Mouse (Mus musculus): ENCODE measurements around the gene Cfap20.
"Not testable (repeated sequence)": the region's sequence is repeated elsewhere in the genome, so short reads cannot be mapped to it uniquely, and the experiment has no call there.

Gene Cfap20

GRCm38 (mm10) chr8:95424682-95425081 lies 10.0 kb downstream of the Cfap20 start:
- no peak for DNase-seq (ENCODE audit: extremely low read depth, insufficient read length, low spot score)

GRCm38 (mm10) chr8:95422193-95422810 lies 12.4 kb downstream of the Cfap20 start:
- DNase-seq (ENCODE audit: extremely low read depth, insufficient read length, low spot score): no peak

DNA sequence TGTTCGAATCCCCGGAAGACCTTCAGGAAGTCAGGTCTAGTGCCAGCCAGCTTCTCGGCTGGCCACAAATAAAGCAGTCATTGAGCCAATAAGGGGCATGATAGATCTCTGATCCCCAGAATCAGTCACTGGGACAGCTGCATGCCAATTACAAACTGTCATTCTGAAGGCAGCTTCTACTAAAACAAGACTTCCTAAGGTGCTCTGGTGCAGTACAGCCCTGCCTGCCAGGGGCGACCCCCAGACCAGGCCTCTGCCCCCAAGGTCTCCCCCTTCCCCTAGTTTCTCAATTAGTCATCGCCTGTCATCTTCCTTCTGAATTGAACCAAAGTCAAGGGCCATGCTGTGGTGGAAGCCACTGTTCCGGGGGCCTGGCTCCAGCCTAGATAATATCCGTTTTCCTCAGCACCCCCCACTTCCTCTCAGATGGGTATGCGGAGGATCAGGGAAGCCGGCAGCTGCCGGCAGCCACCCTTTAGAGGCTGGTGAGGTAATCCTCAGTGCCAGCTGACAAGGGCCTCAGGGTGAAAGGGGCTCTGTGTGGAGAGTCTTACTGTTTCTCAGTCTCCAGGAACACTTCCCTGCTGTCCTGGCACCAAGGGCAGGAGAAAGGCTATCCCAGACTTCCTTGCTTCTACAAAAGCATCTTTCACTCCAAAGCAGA lies 23.2 kb downstream of the Cfap20 start:
- DNase-seq (ENCODE audit: extremely low read depth, insufficient read length, low spot score): peak; percentile 69

GRCm38 (mm10) chr8:95409518-95409917 lies 25.2 kb downstream of the Cfap20 start:
- no peak for DNase-seq (ENCODE audit: extremely low read depth, insufficient read length, low spot score)

GRCm38 (mm10) chr8:95401091-95401490 lies 33.6 kb downstream of the Cfap20 start:
- no peak for DNase-seq (ENCODE audit: extremely low read depth, insufficient read length, low spot score)

DNA sequence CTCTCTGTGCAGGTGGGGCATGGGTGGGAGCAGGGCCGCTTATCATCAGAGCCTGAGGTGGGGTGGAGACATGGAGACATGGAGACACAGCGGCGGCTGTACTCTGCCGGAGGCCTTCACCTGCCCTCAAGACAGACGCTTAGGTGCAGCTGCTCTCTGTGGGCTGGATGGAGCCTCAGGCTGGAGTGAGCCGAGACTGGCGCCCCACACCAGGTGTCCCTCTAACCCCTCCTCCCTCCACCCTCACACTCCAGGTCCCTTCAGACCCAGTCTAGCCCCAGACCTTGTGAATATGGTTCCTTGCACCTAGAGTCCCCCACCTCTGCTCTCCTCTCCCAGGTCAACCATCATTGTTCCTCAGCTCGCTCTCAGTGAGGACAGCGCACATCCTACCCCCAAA lies 35.5 kb downstream of the Cfap20 start:
- DNase-seq (ENCODE audit: extremely low read depth, insufficient read length, low spot score): no peak

DNA sequence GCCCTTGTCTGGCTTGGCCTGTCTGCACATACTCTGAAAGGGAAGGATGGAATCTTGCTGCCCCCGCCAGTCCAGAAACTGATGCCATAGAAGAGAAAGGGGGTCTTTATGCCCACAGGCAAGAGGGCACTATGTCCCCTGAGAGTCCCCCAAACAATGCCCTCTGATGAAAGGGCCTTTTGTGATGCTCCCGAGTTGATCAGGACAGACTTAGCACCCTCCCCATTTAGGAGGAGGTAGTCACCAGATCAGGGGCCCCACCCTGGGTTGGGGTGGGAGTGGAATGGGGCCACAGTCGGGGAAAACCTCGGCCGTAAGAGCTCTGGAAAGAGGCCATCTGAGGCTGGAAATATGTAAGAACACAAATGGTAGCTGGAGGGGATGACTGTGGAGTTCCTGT lies 37.5 kb downstream of the Cfap20 start:
- no peak for DNase-seq (ENCODE audit: extremely low read depth, insufficient read length, low spot score)

DNA sequence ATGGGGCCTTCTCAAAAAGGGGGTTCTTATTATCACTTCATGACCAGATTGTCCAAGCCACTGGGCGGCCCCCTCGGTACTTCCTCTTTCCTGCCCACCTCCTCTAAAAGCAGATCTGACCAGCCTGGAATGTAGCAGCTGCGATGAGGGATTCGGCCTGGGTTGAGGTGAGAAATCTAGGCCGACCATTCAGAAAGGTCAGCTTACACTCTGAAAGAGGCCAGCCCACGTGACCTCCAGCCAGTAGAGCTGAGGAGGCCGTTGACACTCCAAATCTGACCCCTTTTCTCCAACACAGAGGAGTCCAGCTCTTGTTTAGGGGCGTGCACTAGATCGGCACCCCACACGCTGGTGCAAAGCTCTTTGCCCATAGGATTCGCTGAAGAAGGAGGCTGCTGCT lies 37.9 kb downstream of the Cfap20 start:
- DNase-seq (ENCODE audit: extremely low read depth, insufficient read length, low spot score): no peak

DNA sequence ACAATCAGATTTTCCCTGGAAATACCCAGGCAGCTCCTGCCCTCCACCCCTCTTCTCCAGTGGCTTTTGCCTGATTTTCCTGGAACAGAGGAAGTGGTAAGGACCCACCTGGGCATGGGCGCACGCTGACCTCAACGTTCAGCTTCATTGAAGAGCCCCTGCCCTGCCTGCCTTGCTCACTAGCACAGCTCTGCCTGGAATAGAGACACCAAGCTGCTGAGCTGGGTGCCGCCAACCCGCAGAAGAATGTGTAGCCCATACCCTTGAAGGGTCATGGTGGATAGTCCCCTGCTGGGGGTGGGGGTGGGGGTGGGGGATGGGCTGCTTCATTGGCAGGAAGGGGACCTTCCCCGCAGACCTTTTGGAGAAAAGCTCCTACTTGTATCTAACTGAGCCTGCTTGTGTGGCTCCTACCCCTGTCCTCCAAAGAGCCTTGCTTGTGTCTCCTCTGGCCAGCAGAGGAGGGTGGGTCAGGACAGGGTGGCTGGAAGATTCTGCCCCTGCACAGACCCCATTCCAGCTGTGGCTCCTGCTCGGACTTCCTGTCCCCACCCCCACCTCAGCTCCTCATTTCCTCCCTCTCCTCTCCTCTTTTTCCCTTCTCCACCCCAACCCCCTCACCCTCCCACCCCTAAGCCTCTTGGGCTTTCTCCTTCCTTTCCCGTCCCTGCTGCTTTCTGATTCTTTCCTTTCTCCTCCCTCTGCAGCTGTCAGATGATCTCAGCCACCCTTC lies 39.3 kb downstream of the Cfap20 start:
- DNase-seq (ENCODE audit: extremely low read depth, insufficient read length, low spot score): no peak

- DNase-seq (ENCODE audit: extremely low read depth, insufficient read length, low spot score): no peak
Measured at GRCm38 (mm10) chr8:95392604-95393003, 42.1 kb downstream of the Cfap20 start.

DNA sequence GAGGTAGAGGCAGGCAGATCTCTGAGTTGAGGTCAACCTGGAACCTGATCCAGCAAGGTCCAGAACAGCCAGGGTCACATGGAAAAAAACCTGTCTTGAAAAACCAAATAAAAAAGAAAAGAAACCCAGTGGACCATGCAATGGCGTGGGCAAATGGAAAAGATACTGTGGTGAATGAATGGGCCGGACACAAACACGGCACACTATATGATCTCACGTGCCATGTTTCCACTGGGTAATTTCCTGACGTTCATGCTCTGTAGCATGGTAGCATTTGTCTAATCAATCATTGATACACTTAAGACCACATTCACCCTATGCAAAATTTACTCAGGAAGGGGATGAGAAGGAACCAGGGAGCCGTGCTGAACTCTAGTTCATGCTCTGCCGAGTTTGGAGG lies 43.6 kb downstream of the Cfap20 start:
- DNase-seq (ENCODE audit: extremely low read depth, insufficient read length, low spot score): no peak

DNA sequence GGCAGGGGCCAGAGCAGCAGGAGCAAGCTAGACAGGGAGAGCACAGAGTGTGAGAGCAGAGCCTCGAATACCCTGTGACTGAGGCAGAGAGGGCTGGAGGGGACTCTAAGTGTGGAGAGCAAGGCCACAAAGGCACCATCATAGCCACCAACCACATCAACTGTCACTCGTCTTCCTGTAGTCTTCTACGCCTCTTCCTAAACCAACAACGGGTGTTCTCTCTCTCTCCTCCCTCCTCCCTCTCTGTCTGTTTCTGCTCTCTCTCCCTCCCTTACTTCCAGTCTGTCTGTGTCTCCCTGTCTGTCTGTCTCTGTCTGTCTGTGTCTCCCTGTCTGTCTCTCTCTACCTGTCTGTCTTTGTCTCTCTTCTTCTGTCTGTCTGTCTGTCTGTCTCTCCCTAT lies 44.4 kb downstream of the Cfap20 start:
- no peak for DNase-seq (ENCODE audit: extremely low read depth, insufficient read length, low spot score)

DNA sequence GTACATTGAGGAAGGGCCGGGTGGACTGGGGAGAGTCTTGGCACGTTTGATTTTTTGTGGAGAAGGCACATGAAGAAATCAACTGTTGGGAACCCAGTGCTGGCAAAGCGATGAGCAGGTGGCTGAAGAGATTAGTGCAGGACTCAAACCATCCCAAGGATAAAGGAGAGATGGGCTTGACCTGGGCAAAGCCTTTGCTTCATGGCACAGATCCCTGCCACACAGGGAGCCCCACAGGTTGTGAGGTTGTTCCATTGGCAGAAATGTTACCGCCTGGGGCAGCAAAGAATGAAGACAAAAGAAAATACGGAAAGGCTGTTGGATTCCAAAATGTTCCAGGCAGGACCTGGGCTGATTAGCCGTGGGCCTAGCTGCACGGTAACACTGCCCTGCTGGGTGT lies 46.7 kb downstream of the Cfap20 start:
- no peak for DNase-seq (ENCODE audit: extremely low read depth, insufficient read length, low spot score)

GRCm38 (mm10) chr8:95387221-95387620 lies 47.4 kb downstream of the Cfap20 start:
- no peak for DNase-seq (ENCODE audit: extremely low read depth, insufficient read length, low spot score)

DNA sequence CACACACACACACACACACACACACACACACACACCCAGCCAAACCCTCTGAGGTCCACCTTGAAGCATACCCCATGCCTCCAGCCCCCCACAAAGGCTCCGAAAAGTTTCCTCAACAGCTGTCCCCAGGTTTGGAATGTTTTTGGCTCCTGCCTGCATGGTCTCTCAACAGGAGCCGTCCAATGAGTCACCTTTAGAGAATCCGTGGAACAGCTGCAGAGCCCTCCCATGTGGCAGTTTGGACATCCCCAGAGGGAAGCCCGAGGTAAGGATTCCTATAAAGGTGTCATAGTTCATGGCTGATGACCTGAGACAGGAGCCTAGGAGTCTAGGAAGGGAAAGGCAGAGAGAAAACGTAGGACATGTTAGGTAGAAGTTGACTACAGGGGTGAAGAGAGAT lies 48.6 kb downstream of the Cfap20 start:
- peak; percentile 55 for DNase-seq (ENCODE audit: extremely low read depth, insufficient read length, low spot score)

GRCm38 (mm10) chr8:95384501-95384900 lies 50.2 kb downstream of the Cfap20 start:
- DNase-seq (ENCODE audit: extremely low read depth, insufficient read length, low spot score): no peak

DNA sequence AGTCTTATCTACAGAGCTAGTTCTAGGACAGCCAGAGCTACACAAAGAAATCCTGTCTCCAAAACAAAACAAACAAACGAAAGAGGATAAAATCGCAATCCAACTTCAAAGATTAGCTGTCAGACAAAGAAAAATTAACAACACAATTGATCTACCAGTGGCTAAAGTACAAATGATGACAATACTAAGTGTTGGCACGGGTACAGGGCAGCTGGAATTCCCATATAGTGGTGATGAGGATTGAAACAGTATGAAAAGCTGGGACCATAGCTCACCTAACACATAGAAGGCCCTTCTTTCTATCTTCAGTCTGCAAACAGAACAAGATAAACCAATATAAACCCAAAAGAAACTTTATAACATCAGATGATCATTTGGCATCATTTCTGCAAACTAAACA lies 53.1 kb downstream of the Cfap20 start:
- no peak for DNase-seq (ENCODE audit: extremely low read depth, insufficient read length, low spot score)

- no peak for DNase-seq (ENCODE audit: extremely low read depth, insufficient read length, low spot score)
Measured at GRCm38 (mm10) chr8:95380953-95381352, 53.7 kb downstream of the Cfap20 start.

DNA sequence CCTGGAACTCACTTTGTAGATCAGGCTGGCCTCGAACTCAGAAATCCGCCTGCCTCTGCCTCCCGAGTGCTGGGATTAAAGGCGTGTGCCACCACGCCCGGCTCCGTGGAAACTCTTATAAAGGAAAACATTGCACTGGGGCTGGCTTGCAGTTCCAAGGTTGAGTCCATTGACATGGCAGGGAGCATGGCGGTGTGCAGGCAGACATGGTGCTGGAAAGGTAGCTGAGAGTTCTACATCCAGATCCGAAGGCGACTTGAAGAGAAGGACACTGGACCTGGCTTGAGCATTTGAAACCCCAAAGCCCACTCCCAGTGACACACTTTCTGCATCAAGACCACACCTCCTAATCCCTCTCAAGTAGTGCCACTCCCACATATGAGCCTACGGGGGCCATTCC lies 55.7 kb downstream of the Cfap20 start:
- not testable (repeated sequence) for DNase-seq (ENCODE audit: extremely low read depth, insufficient read length, low spot score)

DNA sequence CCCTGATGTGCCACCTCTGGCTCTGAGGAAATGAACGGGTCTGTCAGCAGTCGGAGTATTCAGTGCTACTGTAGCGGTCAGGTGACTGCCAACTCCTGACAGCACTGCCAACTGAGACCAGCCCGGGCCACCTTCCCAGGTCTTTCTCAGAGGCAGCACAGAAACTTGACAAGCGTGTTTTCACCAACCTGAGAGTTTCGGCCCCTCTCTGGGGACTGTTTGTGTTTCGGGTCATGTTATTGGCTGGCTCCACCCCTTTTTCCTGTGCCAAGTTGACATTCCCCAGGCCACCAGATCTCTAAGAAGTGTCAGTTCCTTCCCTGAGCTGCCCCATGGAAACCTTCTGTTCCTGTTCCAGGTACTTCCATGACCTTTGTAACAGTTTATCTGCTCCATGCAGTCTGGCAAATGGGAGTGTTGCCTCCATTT lies 56.8 kb downstream of the Cfap20 start:
- DNase-seq (ENCODE audit: extremely low read depth, insufficient read length, low spot score): no peak

- DNase-seq (ENCODE audit: extremely low read depth, insufficient read length, low spot score): no peak
Measured at GRCm38 (mm10) chr8:95377101-95377500, 57.6 kb downstream of the Cfap20 start.

Data from 3134 (cell line).